Mouse (Mus musculus): Measurements from ENCODE around the gene Ap5m1. TPM values are rescaled to one million over a fixed set of nuclear protein-coding genes. Genes with fewer than 3 reads are reported as not detected.

Gene Ap5m1
- polyA plus RNA-seq, 1 experiment from 2014 or later: 23.3 TPM

GRCm38 (mm10) chr14:49138171-49138570 is 72.3 kb downstream of the Ap5m1 start:
- no peaks in the 10 kb centered on the region for H3K27me3 ChIP-seq
- 76% methylated on average over 1 of the region's 1 CpGs for WGBS
- no peak for ATAC-seq (ENCODE audit: low read depth)
- H3K4me2 ChIP-seq: no peak overlapping the region
- H3K4me3 ChIP-seq: no peak overlapping the region
- no peak overlapping the region for H3K27ac ChIP-seq (replicated peaks)
- H3K9ac ChIP-seq: no peak overlapping the region
- H3K4me1 ChIP-seq (replicated peaks): no peaks in the 10 kb centered on the region
- H3K9me3 ChIP-seq: 0 out of 2 replicates have a peak, but pooled peaks cover 4% of the 10 kb centered on the region
- H3K36me3 ChIP-seq: no peaks in the 10 kb centered on the region

GRCm38 (mm10) chr14:49140756-49141155 is 74.9 kb downstream of the Ap5m1 start:
- Histone ChIP-seq H3K9ac (no peak overlapping the region), H3K9me3 (0 out of 2 replicates have a peak, but pooled peaks cover 4% of the 10 kb centered on the region), H3K27me3 (no peaks in the 10 kb centered on the region), H3K27ac (replicated peaks) (no peak overlapping the region), H3K4me1 (replicated peaks) (no peaks in the 10 kb centered on the region), H3K36me3 (no peaks in the 10 kb centered on the region), H3K4me2 (no peak overlapping the region), H3K4me3 (no peak overlapping the region)
- 94% methylated on average over 7 of the region's 7 CpGs for WGBS
- no peak for ATAC-seq (ENCODE audit: low read depth)

Other genes with a start within 250 kb of the Ap5m1 start
- 71.6 and 76.4 TPM in 2 replicates for gene Exoc5, start 556 bp downstream of the Ap5m1 start, polyA plus RNA-seq (2015; fragmentation: Nextera tagmentation; extraction: Ambion mirVana)
- gene Naa30, start 106.1 kb downstream of the Ap5m1 start, polyA plus RNA-seq (2015; fragmentation: Nextera tagmentation; extraction: Ambion mirVana): 13.5 and 16.7 TPM in 2 replicates
- gene ccdc198, start 179.4 kb downstream of the Ap5m1 start, polyA plus RNA-seq (2015; fragmentation: Nextera tagmentation; extraction: Ambion mirVana): not detected in 2 replicates

Data from neural tube, embryonic 13.5 days (tissue).